Mouse (Mus musculus) E14TG2a.4 (cell line): ENCODE data around the gene Slitrk1.

Experiments used
- CTCF ChIP-seq: conservative IDR thresholded peaks from 2 replicates; pipeline ENCODE4 v1.5.1; 2014; ENCODE audit warnings: low read length
- NANOG ChIP-seq: IDR thresholded peaks from 2 replicates; pipeline ENCODE4 v1.6.1; 2014; ENCODE audit warnings: borderline replicate concordance, low read length, mixed read lengths
- POU5F1 ChIP-seq: IDR thresholded peaks from 2 replicates; pipeline ENCODE4 v1.6.1; 2014; ENCODE audit warnings: low read length, borderline replicate concordance

DNA sequence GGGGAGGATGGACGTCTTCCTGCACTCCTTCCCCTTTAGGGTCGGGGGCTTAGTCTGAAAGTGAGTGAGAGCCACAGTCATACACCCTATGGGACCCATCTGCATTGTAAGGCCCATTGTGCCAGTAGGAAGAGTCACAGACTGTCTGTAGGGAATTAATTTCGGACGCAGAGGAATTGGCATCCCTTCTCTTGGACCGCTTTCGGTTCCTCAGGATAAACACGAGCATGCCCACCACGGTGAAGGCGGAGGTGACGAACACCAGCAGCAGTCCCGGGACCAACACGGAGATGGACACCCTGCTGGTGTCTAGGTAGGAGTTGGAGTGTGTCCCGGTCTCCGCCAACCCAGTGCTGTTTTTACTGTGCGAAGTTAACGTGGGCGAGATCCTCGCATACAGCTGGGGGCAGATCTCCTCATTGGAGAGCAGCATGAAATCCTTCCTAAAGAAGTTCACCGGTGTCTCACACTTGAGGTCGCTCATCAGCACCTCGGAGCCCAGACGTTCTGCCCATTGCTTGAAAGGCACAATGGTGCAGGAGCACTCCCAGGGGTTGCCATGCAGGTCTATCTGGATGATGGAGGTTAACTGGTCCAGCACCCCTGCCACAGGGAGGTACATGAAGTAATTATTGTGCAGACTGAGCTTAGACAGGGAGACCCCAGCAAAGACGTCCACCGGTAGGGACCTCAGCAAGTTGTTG lies 2.7 kb downstream of the Slitrk1 start:
- TF ChIP-seq CTCF = no peak
- no peak for TF ChIP-seq POU5F1
- TF ChIP-seq NANOG = no peak
